Mouse (Mus musculus) layer of hippocampus, adult 8-10 months (tissue): Measurements from ENCODE around the gene Rps6ka3. TPM values are rescaled to one million over a fixed set of nuclear protein-coding genes. Genes with fewer than 3 reads are reported as not detected.

Experiments used
- DNase-seq, 2 experiments: peaks; one replicate each; pipeline ENCODE4 v3.0.0; 2022; ENCODE audit warnings: low spot score in 2 of 2
- total RNA-seq, 4 experiments: library from RNA; stranded (reverse); gene quantifications; 2 replicates each; pipeline ENCODE4 v1.2.4; 2022

Rps6ka3 gene
- total RNA-seq, result 10 to 100 TPM; 26.7 to 32.8 (median 27.6) TPM

DNA sequence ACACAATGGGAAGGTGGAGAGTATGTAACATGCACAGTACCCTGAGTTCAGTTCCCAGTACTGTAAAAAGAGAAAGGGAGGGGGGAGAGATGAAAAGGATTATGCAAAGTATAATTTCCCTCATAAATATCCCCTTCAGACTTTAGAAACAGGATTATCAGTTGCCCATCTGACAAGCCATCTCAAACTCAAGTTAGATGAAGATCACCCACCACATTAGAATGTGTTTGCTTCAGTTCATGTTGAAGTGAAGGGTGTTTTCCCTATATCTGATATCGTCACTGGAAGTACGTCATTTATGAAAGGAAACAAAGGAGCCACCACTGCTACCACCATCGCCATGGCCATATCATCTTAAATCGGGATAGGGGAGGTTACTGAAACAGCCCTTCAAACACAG, at the start of gene Rps6ka3:
Rps6ka3 (plus strand) TSS at position 301 of the 400 bp plus-strand sequence.
- no peak for DNase-seq

GRCm38 (mm10) chrX:159169200-159169599, 40.9 kb upstream of the Rps6ka3 start:
- DNase-seq, result no peak

- DNase-seq, result no peak
These were observed 38.5 kb upstream of the Rps6ka3 start for GRCm38 (mm10) chrX:159171579-159171978.

GRCm38 (mm10) chrX:159191581-159191980, 18.5 kb upstream of the Rps6ka3 start:
- no peak for DNase-seq

GRCm38 (mm10) chrX:159199495-159199894, 10.6 kb upstream of the Rps6ka3 start:
- no peak for DNase-seq

DNA sequence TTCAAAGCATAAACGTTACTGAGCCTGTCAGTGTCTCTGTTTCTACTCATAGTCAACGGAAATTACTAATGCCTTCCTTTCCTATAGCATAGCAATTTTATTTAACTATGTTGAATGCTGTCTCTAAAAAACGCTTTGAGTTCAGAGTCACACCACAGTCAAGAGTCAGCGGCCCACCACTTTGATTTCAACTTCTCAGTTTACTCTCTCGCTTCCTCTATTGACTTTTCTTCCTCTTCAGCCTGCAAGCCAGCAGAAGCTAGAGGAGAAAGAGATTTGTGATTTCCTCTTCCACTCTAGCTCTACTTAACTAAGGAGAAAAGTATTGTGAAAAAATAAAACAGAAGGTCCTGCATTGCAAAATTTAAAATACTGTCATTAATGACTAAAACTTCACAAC, 10.0 kb upstream of the Rps6ka3 start:
- no peak for DNase-seq

DNA sequence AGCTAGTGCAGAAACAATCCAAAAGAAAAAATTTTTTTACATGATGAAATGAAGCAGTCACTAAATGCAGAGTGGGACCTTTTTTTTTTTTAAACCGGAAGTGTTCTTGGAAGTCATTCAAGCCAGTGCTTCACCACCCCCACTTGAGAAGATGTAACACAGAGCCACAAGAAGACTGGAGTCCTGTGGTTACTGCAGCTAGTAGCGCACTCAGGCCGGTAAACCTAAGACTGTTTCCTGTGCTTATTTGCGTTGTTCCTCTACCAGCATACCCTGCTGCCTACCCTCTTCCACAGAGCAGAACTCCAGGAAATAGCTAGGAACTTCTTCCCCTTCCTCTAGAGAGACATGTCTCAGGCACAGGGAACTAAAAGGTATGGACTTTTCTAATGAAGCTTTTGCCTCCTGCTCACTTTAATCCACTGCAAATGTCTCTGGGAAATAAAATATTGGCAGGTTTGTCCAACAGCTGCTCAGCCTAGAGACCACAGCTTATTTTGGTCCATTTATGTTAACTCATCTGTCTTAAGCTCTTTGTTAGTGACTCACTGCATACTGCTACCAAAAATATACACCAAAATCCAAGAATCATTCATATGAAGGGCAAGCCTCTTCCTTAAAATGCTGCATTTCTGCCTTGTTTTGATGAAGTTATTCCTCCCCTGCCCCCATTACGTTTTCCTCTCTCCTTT, 931 bp downstream of the Rps6ka3 start:
- no peak for DNase-seq

DNA sequence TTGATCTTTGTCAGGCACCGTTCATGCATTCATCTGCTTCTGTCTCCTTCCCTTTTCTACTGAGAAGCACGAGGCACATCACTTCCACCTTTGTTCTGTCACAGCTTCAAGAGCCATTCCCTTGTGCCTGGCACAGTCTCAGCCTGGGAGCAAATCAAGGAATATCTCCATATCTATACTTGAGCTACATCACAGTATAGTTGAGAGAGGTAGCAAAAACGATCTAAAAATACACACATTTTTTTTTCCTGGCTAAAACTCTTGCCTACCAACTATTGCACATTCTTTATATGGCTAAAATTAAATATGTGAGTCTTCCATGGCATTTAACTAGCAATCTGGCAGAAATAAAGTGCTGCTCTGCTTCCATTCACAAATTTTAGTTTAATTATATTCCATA, 5.1 kb downstream of the Rps6ka3 start:
- no peak for DNase-seq

GRCm38 (mm10) chrX:159222474-159222873, 12.4 kb downstream of the Rps6ka3 start:
- DNase-seq, result no peak

- no peak for DNase-seq
These were observed 27.2 kb downstream of the Rps6ka3 start for GRCm38 (mm10) chrX:159237275-159237674.

DNA sequence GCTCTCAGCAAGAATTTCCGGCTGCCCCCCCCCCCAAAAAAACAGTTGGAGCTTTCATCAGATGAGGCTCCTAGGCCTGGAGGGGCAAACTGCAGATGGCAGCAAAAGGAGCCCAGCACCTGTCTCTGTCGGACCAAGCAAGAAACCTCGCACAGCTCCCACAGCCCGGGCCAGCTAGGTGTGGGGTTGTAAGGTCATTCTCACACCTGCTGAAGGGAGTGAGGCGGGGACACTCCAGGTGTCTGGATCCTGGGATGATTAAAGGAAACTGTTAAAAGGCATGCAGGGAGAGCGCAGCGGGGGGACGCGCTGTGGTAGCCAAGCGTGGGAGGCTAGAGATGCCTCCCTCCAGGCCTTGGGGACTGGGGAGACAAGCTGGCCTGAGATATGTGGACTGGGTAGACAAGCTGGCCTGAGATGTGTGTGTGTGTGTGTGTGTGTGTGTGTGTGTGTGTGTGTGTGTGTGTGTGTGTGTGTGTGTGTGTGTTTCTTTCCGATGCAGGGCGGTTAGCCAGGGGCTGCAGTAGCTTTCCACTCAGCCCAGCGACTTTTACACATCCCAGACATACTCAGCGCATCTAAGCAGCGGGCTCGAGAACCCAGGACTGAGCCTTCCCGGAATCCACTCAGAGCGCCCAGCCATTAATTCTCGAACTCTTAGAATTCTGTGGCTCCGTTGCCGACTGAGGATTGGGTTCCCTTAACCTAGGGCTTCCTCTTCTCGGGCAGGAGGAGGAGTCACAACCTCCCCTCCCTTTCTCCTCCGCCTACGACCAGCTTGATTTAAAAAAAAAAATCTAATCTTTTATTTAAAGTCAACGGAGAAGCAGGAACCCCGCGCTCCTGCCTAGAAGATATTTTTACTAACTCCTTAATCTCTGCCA, 44.1 kb downstream of the Rps6ka3 start:
- peak; percentile 3 to 5 for DNase-seq

DNA sequence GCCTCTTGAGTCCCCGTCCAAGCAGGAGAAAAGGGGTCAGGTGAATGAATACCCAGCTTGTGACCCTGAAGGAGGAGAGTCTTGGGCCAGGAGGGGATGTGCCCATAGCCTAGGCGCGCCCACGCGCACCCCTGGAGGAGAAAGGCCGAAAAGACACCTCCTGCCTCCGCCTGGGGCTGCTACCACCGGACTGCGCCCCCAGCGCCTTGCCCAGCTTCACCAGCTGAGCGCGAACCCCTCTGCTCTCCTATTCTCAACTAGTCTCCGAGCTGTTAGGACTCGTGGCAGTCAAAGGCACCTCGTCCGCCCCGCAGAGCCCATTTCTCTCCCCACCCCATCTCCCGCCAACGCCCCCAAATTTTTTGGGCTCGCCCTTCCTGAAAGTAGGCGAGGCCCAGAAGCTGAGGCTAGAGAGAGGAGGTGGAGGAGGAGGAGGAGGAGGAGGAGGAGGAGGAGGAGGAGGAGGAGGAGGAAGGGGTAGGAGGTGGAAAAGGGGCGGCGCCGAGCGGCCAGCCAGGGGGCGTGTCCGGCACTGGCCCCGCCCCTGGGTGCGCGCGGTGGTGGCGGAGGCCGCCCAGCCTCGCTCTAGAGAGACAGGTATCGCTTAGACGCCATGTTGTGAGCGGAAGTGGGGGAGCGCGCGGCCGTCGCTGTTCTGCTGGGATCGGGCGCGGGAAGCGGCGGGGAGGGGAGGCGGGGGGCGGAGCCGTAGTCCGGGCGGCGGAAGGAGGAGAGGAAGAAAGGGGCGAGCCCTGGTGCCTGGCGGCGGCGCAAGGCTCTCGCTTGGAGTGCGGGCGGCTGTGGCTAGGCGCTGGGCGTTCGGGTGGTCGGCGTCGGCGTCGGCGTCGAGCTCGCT, 45.2 kb downstream of the Rps6ka3 start:
- DNase-seq, result peak; percentile 38 to 71

DNA sequence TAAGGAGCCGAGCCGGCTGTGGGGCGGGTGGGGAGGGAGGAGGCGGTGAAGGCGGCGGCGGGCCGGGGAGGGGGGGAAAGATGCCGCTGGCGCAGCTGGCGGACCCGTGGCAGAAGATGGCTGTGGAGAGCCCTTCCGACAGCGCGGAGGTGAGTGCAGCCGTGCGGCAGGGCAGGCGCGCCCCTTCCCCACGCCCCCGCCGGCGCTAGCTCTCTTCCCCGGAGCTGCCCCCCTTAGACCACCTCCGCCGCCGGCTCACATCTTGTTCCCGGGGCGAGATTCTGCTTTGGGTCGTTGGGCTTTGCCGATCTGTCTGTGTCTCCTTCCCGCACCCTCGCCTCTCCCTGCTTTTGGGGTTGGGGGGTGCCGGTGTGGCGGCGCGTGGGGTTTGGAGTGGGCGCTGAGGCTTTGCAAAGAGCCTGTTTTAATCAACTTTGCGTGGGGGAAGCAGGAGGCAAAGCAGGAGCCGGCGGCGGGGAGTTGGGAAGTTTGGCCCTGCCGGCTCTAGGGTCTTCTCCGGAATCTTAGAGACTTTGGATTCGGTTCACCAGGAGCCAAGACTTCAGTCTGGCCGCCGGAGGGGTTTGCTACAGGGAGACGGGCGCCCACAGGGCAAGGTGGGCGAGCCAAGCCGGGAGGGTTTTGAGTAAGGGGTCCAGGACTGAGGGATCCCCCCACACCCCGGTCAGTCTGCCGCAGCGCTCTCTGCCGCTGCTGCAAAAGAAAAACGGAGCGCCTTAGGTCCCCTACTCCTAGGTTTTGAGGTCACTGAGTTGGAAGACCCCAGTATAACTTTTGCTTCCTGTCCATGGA, 46.1 kb downstream of the Rps6ka3 start:
- DNase-seq, result peak; percentile 4

- peak; percentile 3 to 5 for DNase-seq
These were observed 46.9 kb downstream of the Rps6ka3 start for GRCm38 (mm10) chrX:159256921-159257421.

- no peak for DNase-seq
These were observed 54.6 kb downstream of the Rps6ka3 start for GRCm38 (mm10) chrX:159264681-159265080.

- DNase-seq, result peak; percentile 10 to 14
These were observed 59.0 kb downstream of the Rps6ka3 start for GRCm38 (mm10) chrX:159269072-159269471.

DNA sequence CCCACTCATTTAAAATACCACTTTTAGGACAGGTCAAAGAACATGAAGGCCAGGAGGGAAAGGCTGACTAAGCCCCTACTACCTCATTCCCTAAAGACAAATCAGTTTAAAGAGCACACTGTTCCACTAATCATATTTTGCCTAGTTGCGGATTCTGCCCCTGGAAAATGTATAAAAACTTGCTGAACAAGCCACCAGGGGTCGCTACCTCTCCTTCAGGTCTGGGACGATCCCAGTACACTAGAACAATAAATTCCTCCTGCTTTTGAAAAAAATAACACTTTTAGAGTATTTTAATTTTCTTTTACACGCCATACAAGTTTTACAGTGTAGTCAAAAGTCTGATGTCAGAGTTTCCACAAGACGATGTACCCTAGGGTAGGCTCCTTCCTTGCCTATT, 76.7 kb downstream of the Rps6ka3 start:
- DNase-seq, result no peak

- no peak for DNase-seq
These were observed 85.8 kb downstream of the Rps6ka3 start for GRCm38 (mm10) chrX:159295879-159296278.

DNA sequence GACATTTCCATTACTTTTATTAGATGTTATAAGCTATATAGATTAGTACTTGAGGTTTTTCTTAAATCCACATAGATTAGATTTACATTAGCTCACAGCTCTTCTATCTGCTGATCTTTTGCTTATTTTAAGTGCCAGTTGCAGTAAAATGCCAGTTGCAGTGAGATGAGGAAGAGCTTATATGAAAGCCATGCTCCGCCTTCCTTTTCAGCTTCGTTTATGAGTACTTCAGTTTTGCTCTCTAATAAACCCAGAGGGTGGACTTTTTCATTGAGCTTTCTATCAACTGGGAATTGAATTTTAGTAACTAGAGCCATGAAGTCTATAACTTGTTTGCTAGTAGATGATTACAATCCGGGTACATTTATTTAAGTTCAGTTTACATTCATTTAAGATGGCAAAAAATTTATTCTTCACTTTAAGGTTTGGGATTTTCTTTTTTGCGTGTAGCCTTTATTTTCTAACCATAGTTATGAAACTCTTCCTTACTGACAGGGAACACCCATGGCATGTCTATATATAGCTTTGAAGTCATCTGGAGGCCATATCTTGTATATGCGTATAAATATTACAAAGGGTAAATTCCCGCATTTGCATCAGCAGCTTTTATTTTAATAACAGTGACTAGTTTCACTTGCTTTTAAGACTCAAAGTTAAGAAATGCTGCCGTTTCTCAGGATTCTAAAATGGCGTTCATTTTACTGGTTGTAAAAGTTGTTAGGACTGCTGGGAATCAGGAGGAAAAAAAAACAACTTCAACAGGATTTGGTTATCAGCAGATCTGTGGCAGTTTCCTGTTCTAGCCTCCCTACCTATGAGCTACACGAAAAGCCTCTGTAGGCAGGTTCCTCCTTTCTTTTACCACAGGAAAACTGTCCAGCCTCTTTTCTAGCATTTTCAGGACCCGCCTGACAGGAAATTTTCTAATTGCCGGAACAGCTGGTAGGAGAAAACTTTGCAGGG, 92.5 kb downstream of the Rps6ka3 start:
- no peak for DNase-seq
